Mouse (Mus musculus) limb, embryonic 11.5 days (tissue): ENCODE data around the gene 2900026A02Rik. TPM values are rescaled to one million over a fixed set of nuclear protein-coding genes. Genes with fewer than 3 reads are reported as not detected.

Experiments used
- ATAC-seq: fragments of 200-750 bp; cut with Nextera tagmentation; 2 replicates; pipeline ENCODE4 v1.8.0; 2017; ENCODE audit warnings: low read depth; ENCODE audit not compliant: insufficient number of reproducible peaks, low FRiP score, low TSS enrichment
- DNase-seq: peaks from one replicate; pipeline ENCODE4 v3.0.0-alpha.2; 2015; ENCODE audit warnings: low spot score
- H3K27ac ChIP-seq: fragments of 300-500 bp; sonication (generic); replicated peaks from 2 replicates; pipeline ENCODE4 v1.5.1; 2014; ENCODE audit warnings: low read depth, mild to moderate bottlenecking, low read length
- H3K27me3 ChIP-seq: fragments of 300-500 bp; sonication (generic); 2 replicates; pipeline ENCODE4 v1.6.1; 2014; ENCODE audit warnings: mild to moderate bottlenecking, low read length, mixed read lengths; ENCODE audit not compliant: control insufficient read depth, insufficient read depth
- H3K36me3 ChIP-seq: fragments of 300-500 bp; sonication (generic); 2 replicates; pipeline ENCODE4 v1.6.1; 2014; ENCODE audit warnings: mild to moderate bottlenecking, low read length, moderate library complexity, mixed read lengths; ENCODE audit not compliant: control insufficient read depth, insufficient read depth
- H3K4me1 ChIP-seq: fragments of 300-500 bp; sonication (generic); 2 replicates; pipeline ENCODE4 v1.6.1; 2014; ENCODE audit warnings: low read length, mixed read lengths; ENCODE audit not compliant: control insufficient read depth, insufficient read depth
- H3K4me2 ChIP-seq: fragments of 300-500 bp; sonication (generic); 2 replicates; pipeline ENCODE4 v1.6.1; 2014; ENCODE audit warnings: low read depth, mild to moderate bottlenecking, moderate library complexity; ENCODE audit not compliant: severe bottlenecking
- H3K4me3 ChIP-seq: fragments of 300-500 bp; sonication (generic); 2 replicates; pipeline ENCODE4 v1.5.1; 2014; ENCODE audit warnings: low read depth, low read length
- H3K9ac ChIP-seq: fragments of 300-500 bp; sonication (generic); 2 replicates; pipeline ENCODE4 v1.6.1; 2014; ENCODE audit warnings: mild to moderate bottlenecking, low read length
- H3K9me3 ChIP-seq: fragments of 300-500 bp; sonication (generic); 2 replicates; pipeline ENCODE4 v1.6.1; 2016; ENCODE audit warnings: low read length; ENCODE audit not compliant: control insufficient read depth
- WGBS: fragments of 180-500 bp; shearing (Covaris S2); extraction: QIAGEN DNeasy Blood & Tissue Kit; methylation state at CpG from one replicate; pipeline ENCODE4 v1.1.7; 2014; 5-methylcytosine and 5-hydroxymethylcytosine counted together
- polyA plus RNA-seq: library from polyadenylated mRNA; unstranded; fragments of >200 nt; fragmentation: Nextera tagmentation; extraction: Ambion mirVana; gene quantifications from 2 replicates; pipeline ENCODE4 v1.2.1, GENCODE M21; 2014

The 2900026A02Rik gene
- polyA plus RNA-seq, 1 experiment from 2014 or later: 1.3 TPM

- DNase-seq: no peak
These were observed 171.2 kb downstream of the 2900026A02Rik start for GRCm38 (mm10) chr5:113049876-113050275.

GRCm38 (mm10) chr5:113045511-113046273, 175.3 kb downstream of the 2900026A02Rik start:
- Histone ChIP-seq H3K36me3 (no peaks in the 10 kb centered on the region), H3K27ac (no peak overlapping the region), H3K4me1 (no peaks in the 10 kb centered on the region; the same call in 1 of the 2 replicates), H3K4me3 (no peak overlapping the region), H3K9me3 (no peaks in the 10 kb centered on the region), H3K4me2 (no peak overlapping the region), H3K9ac (no peak overlapping the region), H3K27me3 (no peaks in the 10 kb centered on the region)
- ATAC-seq (no peak), DNase-seq (no peak)
- WGBS: 86% methylated on average over 10 of the region's 10 CpGs

More at GRCm38 (mm10) chr5:113049876-113050275, 171.2 kb downstream of the 2900026A02Rik start:
- no peak for ATAC-seq
- Histone ChIP-seq H3K4me1 (no peaks in the 10 kb centered on the region), H3K4me3 (no peak overlapping the region), H3K4me2 (no peak overlapping the region), H3K9ac (no peak overlapping the region; the same call in 1 of the 2 replicates), H3K36me3 (no peaks in the 10 kb centered on the region), H3K27ac (no peak overlapping the region), H3K9me3 (no peaks in the 10 kb centered on the region), H3K27me3 (no peaks in the 10 kb centered on the region)

GRCm38 (mm10) chr5:113043531-113043930, 177.5 kb downstream of the 2900026A02Rik start:
- no peaks in the 10 kb centered on the region for H3K36me3 ChIP-seq
- no peak overlapping the region for H3K4me3 ChIP-seq
- H3K4me2 ChIP-seq: no peak overlapping the region
- H3K27me3 ChIP-seq: no peaks in the 10 kb centered on the region
- no peak overlapping the region for H3K9ac ChIP-seq
- DNase-seq (no peak), ATAC-seq (no peak)
- H3K4me1 ChIP-seq: no peaks in the 10 kb centered on the region; the same call in 1 of the 2 replicates
- H3K27ac ChIP-seq: no peak overlapping the region
- no peaks in the 10 kb centered on the region for H3K9me3 ChIP-seq
- 95% methylated on average over 8 of the region's 8 CpGs for WGBS

- Histone ChIP-seq H3K27ac (no peak overlapping the region), H3K4me2 (no peak overlapping the region), H3K4me1 (no peaks in the 10 kb centered on the region; the same call in 1 of the 2 replicates), H3K4me3 (no peak overlapping the region), H3K36me3 (no peaks in the 10 kb centered on the region), H3K9ac (no peak overlapping the region), H3K9me3 (no peaks in the 10 kb centered on the region), H3K27me3 (no peaks in the 10 kb centered on the region)
- under 1% methylated on average over 5 of the region's 5 CpGs for WGBS
- ATAC-seq (peak; percentile 44; the same call in 1 of the 2 replicates), DNase-seq (peak; percentile 33)
These were observed 179.4 kb downstream of the 2900026A02Rik start for GRCm38 (mm10) chr5:113041567-113042071.

GRCm38 (mm10) chr5:113040776-113041175, 180.3 kb downstream of the 2900026A02Rik start:
- DNase-seq: no peak

GRCm38 (mm10) chr5:113038601-113039000, 182.4 kb downstream of the 2900026A02Rik start:
- Histone ChIP-seq H3K36me3 (no peaks in the 10 kb centered on the region), H3K27me3 (no peaks in the 10 kb centered on the region), H3K9ac (no peak overlapping the region), H3K27ac (no peak overlapping the region), H3K4me1 (no peaks in the 10 kb centered on the region; the same call in 1 of the 2 replicates), H3K4me2 (no peak overlapping the region), H3K4me3 (no peak overlapping the region), H3K9me3 (no peaks in the 10 kb centered on the region)
- ATAC-seq: no peak
- WGBS: 91% methylated on average over 6 of the region's 6 CpGs
- no peak for DNase-seq

More at GRCm38 (mm10) chr5:113040776-113041175, 180.3 kb downstream of the 2900026A02Rik start:
- no peaks in the 10 kb centered on the region for H3K36me3 ChIP-seq
- ATAC-seq: no peak
- H3K4me1 ChIP-seq: no peaks in the 10 kb centered on the region; the same call in 1 of the 2 replicates
- no peak overlapping the region for H3K4me2 ChIP-seq
- H3K4me3 ChIP-seq: no peak overlapping the region
- WGBS: 70% methylated on average over 6 of the region's 6 CpGs
- no peaks in the 10 kb centered on the region for H3K27me3 ChIP-seq
- no peaks in the 10 kb centered on the region for H3K9me3 ChIP-seq
- H3K27ac ChIP-seq: no peak overlapping the region
- no peak overlapping the region for H3K9ac ChIP-seq

Other genes with a start within 250 kb of the 2900026A02Rik start
- 7.1 and 9.6 TPM in 2 replicates for gene Grk3, start 205.4 kb downstream of the 2900026A02Rik start, polyA plus RNA-seq
- gene Crybb2, start 151.1 kb downstream of the 2900026A02Rik start, polyA plus RNA-seq: not detected in 2 replicates
- 0.39 and 0.78 TPM in 2 replicates for gene Crybb3, start 139.7 kb downstream of the 2900026A02Rik start, polyA plus RNA-seq
- gene Tmem211, start 5.7 kb upstream of the 2900026A02Rik start, polyA plus RNA-seq: not detected in 2 replicates
- 7.7 and 9.1 TPM in 2 replicates for gene Sgsm1, start 89.5 kb upstream of the 2900026A02Rik start, polyA plus RNA-seq
- not detected in 2 replicates for gene Aym1, start 136.1 kb upstream of the 2900026A02Rik start, polyA plus RNA-seq